Mouse (Mus musculus) lung, postnatal 0 days (tissue): ENCODE results near the gene Aamdc.

Experiments
- CTCF ChIP-seq: IDR thresholded peaks from 2 replicates; pipeline ENCODE4 v1.5.1; 2016; ENCODE audit warnings: antibody characterized with exemption, mild to moderate bottlenecking
- EP300 ChIP-seq: IDR thresholded peaks from 2 replicates; pipeline ENCODE4 v1.6.1; 2016; ENCODE audit warnings: antibody characterized with exemption, mild to moderate bottlenecking, control low read depth

GRCm38 (mm10) chr7:97623402-97623801 is 44.1 kb upstream of the Aamdc start:
- no peak for TF ChIP-seq EP300
- TF ChIP-seq CTCF, result no peak
